Mouse (Mus musculus) stomach, embryonic 16.5 days (tissue): ENCODE data around the gene Dhx29. TPM values are rescaled to one million over a fixed set of nuclear protein-coding genes. Genes with fewer than 3 reads are reported as not detected.

ENCODE experiments used
- ATAC-seq: fragments of 200-750 bp; cut with Nextera tagmentation; 2 replicates; pipeline ENCODE4 v1.8.0; 2017; ENCODE audit warnings: moderate number of reproducible peaks, moderate TSS enrichment; ENCODE audit not compliant: insufficient read depth, low FRiP score
- H3K27ac ChIP-seq: fragments of 300-500 bp; sonication (generic); 2 replicates; pipeline ENCODE4 v1.5.1; 2014; ENCODE audit warnings: low read length
- H3K27me3 ChIP-seq: fragments of 300-500 bp; sonication (generic); 2 replicates; pipeline ENCODE4 v1.6.1; 2014; ENCODE audit warnings: low read length, control low read depth, mixed read lengths; ENCODE audit not compliant: control insufficient read depth, insufficient read depth
- H3K36me3 ChIP-seq: fragments of 300-500 bp; sonication (generic); 2 replicates; pipeline ENCODE4 v1.6.1; 2014; ENCODE audit warnings: low read length; ENCODE audit not compliant: control insufficient read depth, insufficient read depth
- H3K4me1 ChIP-seq: fragments of 300-500 bp; sonication (generic); 2 replicates; pipeline ENCODE4 v1.6.1; 2014; ENCODE audit warnings: low read length, control low read depth, mixed read lengths; ENCODE audit not compliant: control insufficient read depth, insufficient read depth
- H3K4me2 ChIP-seq: fragments of 300-500 bp; sonication (generic); 2 replicates; pipeline ENCODE4 v1.6.1; 2014; ENCODE audit warnings: low read depth, low read length, mixed read lengths
- H3K4me3 ChIP-seq: fragments of 300-500 bp; sonication (generic); replicated peaks from 2 replicates; pipeline ENCODE4 v1.5.1; 2014; ENCODE audit warnings: mild to moderate bottlenecking, low read length
- H3K9ac ChIP-seq: fragments of 300-500 bp; sonication (generic); 2 replicates; pipeline ENCODE4 v1.6.1; 2014; ENCODE audit warnings: low read length
- H3K9me3 ChIP-seq: fragments of 300-500 bp; sonication (generic); replicated peaks from 2 replicates; pipeline ENCODE4 v1.6.1; 2016; ENCODE audit warnings: low read length, control low read depth; ENCODE audit not compliant: control insufficient read depth
- WGBS: fragments of 180-500 bp; shearing (Covaris S2); extraction: QIAGEN DNeasy Blood & Tissue Kit; methylation state at CpG from one replicate; pipeline ENCODE4 v1.1.7; 2014; 5-methylcytosine and 5-hydroxymethylcytosine counted together
- polyA plus RNA-seq: library from polyadenylated mRNA; unstranded; fragments of >200 nt; fragmentation: Nextera tagmentation; extraction: Ambion mirVana; gene quantifications from 2 replicates; pipeline ENCODE4 v1.2.1, GENCODE M21; 2015

The Dhx29 gene
- polyA plus RNA-seq, 1 experiment from 2014 or later = 16.9 TPM

DNA sequence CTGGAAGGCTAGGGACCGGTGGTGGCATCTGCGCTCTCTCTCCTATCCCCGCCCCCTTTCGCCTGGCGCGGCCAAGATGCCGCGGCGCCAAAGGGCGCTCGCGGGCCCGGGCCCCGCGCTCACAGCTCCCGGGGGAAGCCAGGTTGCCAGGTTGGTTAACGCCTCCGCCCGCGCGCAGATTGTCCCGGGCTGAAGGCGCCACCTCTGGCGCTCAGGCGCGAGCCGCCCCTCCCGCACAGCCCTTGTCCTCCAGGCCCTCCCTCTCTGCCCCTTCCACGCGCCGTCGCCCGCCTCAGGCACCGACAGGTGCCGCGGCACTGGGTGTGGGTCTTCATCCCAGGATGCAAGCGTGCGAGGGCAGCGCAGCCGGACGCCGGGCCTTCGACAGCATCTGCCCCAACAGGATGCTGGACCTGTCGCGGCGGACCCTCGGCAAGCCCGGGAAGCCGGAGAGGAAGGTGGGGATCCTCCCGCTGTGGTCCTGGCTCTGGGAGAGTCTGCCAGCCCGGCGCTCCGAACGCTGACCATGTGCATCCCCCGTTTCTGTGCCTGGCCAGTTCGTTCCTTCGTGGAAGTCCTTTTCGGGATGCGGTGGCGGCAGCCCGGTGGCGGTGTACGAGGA lies 66.4 kb downstream of the Dhx29 start, which contains the start of gene Mcidas:
TSS of gene Mcidas (plus strand) at position 315 of the 622 bp plus-strand sequence.
- Histone ChIP-seq H3K9ac (peak within 1 kb of the TSS; percentile 46), H3K27me3 (peaks cover 89% of the 10 kb centered on the region), H3K27ac (no peak within 1 kb of the TSS), H3K4me2 (peak within 1 kb of the TSS; percentile 87), H3K4me3 (peak within 1 kb of the TSS; percentile 47), H3K9me3 (no peaks in the 10 kb centered on the region), H3K4me1 (peaks cover 20% of the 10 kb centered on the region), H3K36me3 (no peaks in the 10 kb centered on the region)
- 1% methylated on average over 63 of the region's 63 CpGs for WGBS
- ATAC-seq = peak; percentile 14; the same call in 1 of the 2 replicates

DNA sequence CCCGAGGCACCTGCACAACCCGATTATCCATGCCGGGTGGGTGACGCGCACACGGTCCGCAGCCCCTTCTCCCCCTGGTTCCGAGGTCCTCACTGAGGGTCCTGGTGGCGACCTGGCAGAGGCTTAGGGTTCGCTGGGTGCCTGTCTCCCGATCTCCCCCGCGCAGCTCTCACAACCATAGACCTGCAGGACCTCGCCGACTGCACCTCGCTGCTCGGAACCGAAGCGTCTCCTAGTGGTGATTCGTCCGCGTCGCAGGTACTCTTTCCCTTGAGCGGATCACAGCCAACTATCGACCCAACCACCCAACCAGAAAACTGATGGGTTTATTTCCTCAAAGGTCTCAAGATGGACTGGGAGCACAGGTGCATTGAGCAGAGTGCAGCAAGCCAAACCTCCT lies 66.9 kb downstream of the Dhx29 start:
- ATAC-seq = peak; percentile 48; the same call in 1 of the 2 replicates

GRCm38 (mm10) chr13:112996407-112996806 lies 69.2 kb downstream of the Dhx29 start:
- WGBS = 51% methylated on average over 4 of the region's 4 CpGs
- Histone ChIP-seq H3K4me2 (no peak overlapping the region), H3K4me1 (peaks cover 13% of the 10 kb centered on the region), H3K9ac (no peak overlapping the region), H3K27me3 (peaks cover 67% of the 10 kb centered on the region), H3K9me3 (no peaks in the 10 kb centered on the region), H3K27ac (no peak overlapping the region), H3K36me3 (no peaks in the 10 kb centered on the region), H3K4me3 (no peak overlapping the region)
- no peak for ATAC-seq

More for the DNA sequence above, 66.9 kb downstream of the Dhx29 start:
- no peaks in the 10 kb centered on the region for H3K9me3 ChIP-seq
- H3K4me1 ChIP-seq = peaks cover 15% of the 10 kb centered on the region
- under 1% methylated on average over 25 of the region's 25 CpGs for WGBS
- peak overlapping the region; percentile 87 for H3K4me2 ChIP-seq
- H3K4me3 ChIP-seq = peak overlapping the region; percentile 47
- H3K9ac ChIP-seq = peak overlapping the region; percentile 46
- H3K27me3 ChIP-seq = peaks cover 85% of the 10 kb centered on the region
- no peaks in the 10 kb centered on the region for H3K36me3 ChIP-seq
- no peak overlapping the region for H3K27ac ChIP-seq

- H3K4me3 ChIP-seq = no peak overlapping the region
- H3K4me1 ChIP-seq = peaks cover 13% of the 10 kb centered on the region
- peaks cover 63% of the 10 kb centered on the region for H3K27me3 ChIP-seq
- no peaks in the 10 kb centered on the region for H3K36me3 ChIP-seq
- no peaks in the 10 kb centered on the region for H3K9me3 ChIP-seq
- ATAC-seq = no peak
- no peak overlapping the region for H3K27ac ChIP-seq
- WGBS = 67% methylated on average over 6 of the region's 6 CpGs
- no peak overlapping the region for H3K4me2 ChIP-seq
- no peak overlapping the region for H3K9ac ChIP-seq
These were observed 70.1 kb downstream of the Dhx29 start for GRCm38 (mm10) chr13:112997369-112997768.

DNA sequence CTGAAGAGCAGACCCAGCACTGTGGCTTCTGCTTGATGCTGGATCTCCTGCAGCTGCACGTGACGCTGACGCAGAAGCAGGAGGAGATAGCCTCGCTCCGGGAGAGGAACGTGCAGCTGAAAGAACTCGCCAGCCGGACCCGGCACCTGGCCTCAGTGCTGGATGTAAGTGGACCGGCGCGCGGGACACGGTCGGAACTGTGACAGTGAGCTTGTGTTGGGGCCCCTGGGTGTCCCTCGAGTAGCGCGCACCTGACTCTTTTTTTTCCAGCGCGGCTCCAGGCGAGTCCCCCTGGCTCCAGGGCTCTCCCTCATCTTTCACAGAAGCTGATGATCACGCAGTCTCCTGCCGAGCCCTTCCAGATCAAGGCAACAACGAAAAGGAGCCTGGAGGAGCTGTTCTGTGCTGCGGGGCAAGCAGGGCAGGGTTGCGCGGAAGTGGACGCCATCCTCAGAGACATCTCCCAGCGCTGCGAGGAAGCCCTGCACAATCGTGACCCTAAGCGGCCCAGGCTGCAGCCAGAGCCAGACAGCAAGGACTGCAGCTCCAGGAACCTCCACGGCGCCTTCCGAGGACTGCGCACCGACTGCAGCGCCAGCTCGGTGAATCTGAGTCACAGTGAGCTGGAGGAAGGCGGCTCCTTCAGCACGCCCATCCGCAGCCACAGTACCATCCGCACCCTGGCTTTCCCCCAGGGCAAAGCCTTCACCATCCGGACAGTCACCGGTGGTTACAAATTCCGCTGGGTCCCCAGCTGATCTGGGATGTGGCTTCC lies 71.4 kb downstream of the Dhx29 start:
- ATAC-seq = 0 out of 2 replicates have a peak, but pooled peaks have one; percentile 12
- peak overlapping the region; percentile 67 for H3K9ac ChIP-seq
- no peaks in the 10 kb centered on the region for H3K9me3 ChIP-seq
- H3K4me1 ChIP-seq = peaks cover 10% of the 10 kb centered on the region
- peaks cover 51% of the 10 kb centered on the region for H3K27me3 ChIP-seq
- peak overlapping the region; percentile 52 for H3K4me3 ChIP-seq
- under 1% methylated on average over 46 of the region's 46 CpGs for WGBS
- H3K36me3 ChIP-seq = no peaks in the 10 kb centered on the region
- H3K27ac ChIP-seq = peak overlapping the region; percentile 43
- peak overlapping the region; percentile 92 for H3K4me2 ChIP-seq

DNA sequence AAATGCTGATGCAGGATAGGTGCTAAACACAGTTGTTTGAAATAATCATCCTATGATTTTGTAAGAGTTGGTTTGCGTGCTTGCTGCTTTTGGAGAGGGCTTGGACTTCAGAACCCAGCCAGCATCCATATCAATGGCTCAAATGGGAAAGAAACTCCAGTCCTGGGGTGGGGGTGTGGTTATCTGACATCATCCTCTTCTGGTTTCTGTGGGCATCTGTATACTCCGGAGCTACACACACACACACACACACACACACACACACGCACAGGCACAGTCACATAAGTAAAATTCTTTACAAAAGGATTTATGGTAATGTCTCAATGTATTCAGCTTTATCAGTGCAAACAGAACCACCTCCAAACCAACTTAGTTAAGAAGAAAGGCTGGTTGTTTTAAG lies 72.8 kb downstream of the Dhx29 start:
- Histone ChIP-seq H3K27me3 (peaks cover 37% of the 10 kb centered on the region), H3K9ac (no peak overlapping the region), H3K9me3 (no peaks in the 10 kb centered on the region), H3K36me3 (no peaks in the 10 kb centered on the region), H3K4me1 (0 out of 2 replicates have a peak, but pooled peaks cover 2% of the 10 kb centered on the region), H3K4me3 (no peak overlapping the region), H3K27ac (peak overlapping the region; percentile 80), H3K4me2 (no peak overlapping the region)
- ATAC-seq = peak; percentile 49; the same call in 1 of the 2 replicates
- 56% methylated on average over 3 of the region's 3 CpGs for WGBS

GRCm38 (mm10) chr13:113000576-113001318 lies 73.5 kb downstream of the Dhx29 start:
- Histone ChIP-seq H3K36me3 (no peaks in the 10 kb centered on the region), H3K27me3 (peaks cover 32% of the 10 kb centered on the region), H3K27ac (peak overlapping the region; percentile 80), H3K9ac (no peak overlapping the region), H3K9me3 (no peaks in the 10 kb centered on the region), H3K4me3 (no peak overlapping the region), H3K4me1 (0 out of 2 replicates have a peak, but pooled peaks cover 2% of the 10 kb centered on the region), H3K4me2 (0 out of 2 replicates have a peak overlapping the region, but pooled peaks have one; percentile 19)
- peak; percentile 97 for ATAC-seq
- WGBS = 49% methylated on average over 9 of the region's 9 CpGs

DNA sequence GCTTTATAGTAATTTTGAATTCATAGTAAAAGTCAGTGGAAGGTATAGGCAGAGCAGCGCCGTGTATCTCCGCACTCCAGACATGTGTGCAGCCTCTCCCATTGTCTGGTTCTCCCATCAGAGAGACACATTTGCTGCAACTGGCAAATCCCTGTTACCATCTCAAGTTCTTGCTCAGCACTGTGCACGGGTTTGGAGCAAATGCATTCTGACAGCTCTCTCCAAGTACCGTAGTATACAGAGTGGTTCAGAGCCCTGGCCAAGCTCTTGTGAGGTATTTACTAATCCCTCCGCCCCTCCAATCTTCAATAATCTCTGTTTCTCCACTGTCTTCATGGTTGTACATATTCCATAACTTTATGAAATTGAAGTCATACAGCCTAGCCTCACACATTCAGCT lies 85.4 kb downstream of the Dhx29 start:
- Histone ChIP-seq H3K27me3 (no peaks in the 10 kb centered on the region), H3K4me3 (no peak overlapping the region; the same call in 1 of the 2 replicates), H3K27ac (no peak overlapping the region), H3K4me2 (peak overlapping the region; percentile 47), H3K36me3 (no peaks in the 10 kb centered on the region), H3K9me3 (no peaks in the 10 kb centered on the region), H3K4me1 (no peaks in the 10 kb centered on the region), H3K9ac (no peak overlapping the region)
- 80% methylated on average over 6 of the region's 6 CpGs for WGBS
- no peak for ATAC-seq
